Mouse (Mus musculus) R1 (cell line): ENCODE results near the gene Map4k3.
"Not testable (repeated sequence)": the region's sequence is repeated elsewhere in the genome, so short reads cannot be mapped to it uniquely, and the experiment has no call there.

Experiments
- DNase-seq: peaks from one replicate; pipeline ENCODE4 v3.0.0-alpha.2; 2018; ENCODE audit warnings: low read depth, low spot score

The Map4k3 gene

DNA sequence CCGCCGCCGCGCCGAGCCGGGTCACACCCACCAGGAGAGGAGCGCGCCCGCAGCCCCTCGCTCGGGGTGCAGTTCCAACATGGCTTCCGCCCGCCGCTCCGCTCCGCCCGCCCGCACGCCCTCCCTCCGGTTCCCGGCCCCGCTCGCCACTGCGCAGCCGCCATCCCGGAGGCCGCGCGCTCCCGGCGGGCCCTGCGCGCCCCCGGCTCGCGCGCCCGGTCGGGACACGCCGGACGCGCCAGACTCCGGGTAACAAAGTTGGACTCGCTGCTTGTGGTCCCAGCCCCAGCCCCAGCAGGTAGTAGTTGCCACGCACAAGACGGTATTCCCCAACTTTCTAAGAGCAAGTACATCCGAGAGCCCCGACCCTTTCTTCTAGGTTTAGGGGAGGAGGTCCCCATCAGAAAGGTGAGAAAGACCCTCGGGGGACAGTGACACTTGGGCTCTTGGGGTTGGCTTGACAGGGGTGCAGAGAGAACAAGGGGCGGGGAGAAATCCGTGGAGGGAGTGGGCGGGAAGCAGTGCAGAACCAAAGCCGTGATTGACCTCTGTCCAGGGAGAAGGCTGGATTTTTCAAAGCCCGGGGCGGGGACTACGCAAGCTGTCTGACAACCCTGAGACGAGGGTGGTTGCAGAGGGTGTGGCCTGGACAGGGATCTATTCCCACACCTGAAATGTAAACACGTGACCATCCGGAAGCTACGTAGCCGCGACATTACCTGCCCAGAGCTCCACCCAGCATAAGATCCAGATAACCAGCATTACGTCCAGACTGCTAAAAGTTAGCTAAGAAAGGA lies at the start of gene Map4k3:
Map4k3 (minus strand) TSS at position 424 of the 797 bp plus-strand sequence.
- DNase-seq = peak; percentile 99

DNA sequence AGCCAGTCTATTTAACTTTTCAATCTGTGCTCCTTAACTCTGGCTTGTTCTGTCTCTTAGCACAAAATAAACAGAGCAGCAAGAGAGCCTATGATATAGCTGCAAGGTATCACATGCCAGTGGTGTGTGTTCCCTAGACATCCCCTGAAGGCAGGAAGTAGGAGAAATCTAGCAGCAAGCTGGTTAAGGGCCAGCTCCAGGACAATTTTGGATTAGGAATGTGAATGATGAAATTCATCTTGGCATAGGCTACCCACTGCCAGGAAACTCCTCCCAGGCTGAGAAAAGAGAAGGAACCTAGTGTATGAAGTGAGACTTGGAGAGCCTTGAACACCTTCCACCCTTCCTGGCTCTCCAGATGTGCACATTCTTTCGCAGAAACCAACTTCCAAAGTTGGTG lies 49.3 kb upstream of the Map4k3 start:
- DNase-seq = no peak

DNA sequence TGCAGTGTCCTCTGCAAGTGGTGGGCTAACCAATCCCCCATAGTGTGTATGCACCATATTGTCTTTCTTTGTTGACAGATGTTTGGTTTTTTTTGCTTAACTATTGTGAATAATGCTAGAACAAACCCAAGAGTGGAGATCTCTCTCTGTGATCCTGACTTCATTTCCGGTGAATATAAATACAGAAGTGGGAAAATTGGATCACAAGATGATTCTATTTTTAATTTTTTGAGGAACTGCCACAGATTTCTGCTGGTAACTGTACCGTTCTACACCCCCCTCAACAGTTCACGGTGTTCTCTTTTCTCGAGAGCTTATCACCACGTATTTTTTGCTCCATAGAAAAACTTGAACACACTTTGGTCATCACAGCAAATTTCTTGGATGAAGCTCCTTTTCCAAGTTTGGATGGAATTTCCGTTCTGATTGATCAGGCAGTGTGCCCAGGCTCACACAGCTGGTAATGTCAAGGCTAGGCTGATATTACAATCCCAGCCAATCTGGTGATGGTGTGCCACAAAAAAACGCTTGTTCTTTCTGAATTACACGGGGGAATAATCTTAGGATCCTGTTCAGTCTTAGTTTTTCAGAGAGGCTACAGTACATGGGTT lies 47.0 kb upstream of the Map4k3 start:
- no peak for DNase-seq

DNA sequence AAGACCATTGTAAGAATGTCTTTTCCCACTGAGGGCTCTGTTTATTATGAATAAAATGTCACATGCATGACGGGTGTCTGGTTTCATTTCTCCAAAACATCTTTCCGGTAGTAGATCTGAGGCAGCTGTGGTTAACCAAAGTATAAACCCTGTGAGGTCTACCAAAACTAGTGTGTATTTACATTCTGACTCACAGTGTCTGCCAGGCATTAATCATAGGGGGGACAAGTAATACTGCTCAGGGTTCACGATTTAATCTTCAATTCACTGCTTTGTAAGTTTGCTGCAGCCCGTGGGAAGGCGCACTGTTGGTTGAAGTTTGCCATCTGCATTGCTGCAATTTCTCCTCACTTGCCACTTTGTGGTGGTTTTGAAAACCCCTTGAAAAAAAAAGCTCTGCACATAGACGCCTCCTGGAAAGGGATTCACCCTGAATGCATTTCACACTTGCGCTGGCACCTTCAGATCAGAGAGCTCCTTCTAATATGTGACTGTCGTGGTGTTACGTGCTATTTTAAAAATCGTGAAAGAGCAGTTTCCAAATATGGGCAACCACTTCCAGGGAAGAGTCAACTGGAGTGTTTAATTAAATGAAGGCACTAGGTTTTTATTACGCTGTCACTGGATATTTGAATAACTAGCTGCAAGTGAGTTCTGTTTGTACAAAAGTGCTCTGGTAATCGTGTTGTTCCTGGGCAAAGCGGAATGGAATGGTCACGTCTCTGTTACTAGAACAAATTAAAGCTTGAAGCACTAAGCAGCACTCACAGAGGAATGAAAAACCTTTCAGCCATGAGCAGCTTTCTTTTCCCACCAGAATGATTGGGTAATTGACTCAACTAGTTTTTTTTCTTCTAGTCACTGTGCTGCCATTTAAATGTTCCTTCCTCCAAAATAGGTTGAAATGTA lies 44.5 kb upstream of the Map4k3 start:
- DNase-seq = no peak

DNA sequence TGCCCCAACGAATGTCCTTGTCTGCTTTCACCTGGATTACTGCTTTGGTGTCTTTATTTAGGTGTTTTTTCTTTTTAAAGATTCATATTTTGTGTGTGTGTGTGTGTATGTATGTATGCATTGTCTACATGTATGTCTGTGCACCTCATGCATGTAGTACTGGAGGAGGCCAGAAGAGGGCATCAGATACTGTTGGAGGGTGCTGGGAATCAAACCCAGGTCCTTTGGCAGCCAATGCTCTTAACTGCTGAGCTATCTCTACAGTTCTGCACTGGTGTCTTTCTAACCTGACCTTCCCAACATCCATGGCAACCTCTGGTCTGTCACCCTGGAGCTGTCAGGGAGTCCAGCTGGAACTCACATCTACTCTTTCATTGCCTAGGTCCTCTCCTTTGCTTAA lies 41.8 kb upstream of the Map4k3 start:
- peak; percentile 82 for DNase-seq

GRCm38 (mm10) chr17:80765204-80765603 lies 36.9 kb upstream of the Map4k3 start:
- DNase-seq = peak; percentile 31

GRCm38 (mm10) chr17:80763065-80763681 lies 34.9 kb upstream of the Map4k3 start:
- no peak for DNase-seq

DNA sequence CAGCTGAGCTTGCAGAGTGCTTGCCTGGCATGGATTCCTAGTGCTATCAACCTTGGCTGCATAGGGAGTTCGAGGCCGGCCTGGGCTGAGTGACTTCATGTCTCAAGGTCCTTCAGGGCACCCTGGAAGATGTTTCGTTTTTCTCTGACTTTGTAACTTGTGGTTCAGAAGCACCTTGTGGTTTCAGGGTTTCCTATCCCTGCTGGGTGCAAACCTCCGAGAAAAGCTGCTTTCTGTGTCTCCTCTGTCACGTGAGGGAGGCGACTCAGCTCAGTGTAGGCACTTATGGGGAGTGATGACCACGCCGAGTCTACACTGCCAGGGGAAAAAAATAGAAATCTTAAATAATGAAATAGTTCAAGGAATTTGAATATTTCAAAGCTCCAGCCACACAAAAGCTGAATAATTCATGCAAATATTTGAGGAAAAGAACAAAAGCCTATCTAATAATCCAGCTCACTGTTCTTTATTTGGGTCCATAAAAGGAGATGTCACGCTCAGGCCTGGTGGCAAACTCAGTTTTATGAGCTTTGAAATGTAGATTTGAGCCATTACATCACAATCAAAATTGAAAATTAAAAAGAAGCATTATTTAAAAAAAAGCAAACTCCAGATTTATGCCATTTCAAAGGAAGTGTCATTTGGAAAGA lies 34.2 kb upstream of the Map4k3 start:
- no peak for DNase-seq

DNA sequence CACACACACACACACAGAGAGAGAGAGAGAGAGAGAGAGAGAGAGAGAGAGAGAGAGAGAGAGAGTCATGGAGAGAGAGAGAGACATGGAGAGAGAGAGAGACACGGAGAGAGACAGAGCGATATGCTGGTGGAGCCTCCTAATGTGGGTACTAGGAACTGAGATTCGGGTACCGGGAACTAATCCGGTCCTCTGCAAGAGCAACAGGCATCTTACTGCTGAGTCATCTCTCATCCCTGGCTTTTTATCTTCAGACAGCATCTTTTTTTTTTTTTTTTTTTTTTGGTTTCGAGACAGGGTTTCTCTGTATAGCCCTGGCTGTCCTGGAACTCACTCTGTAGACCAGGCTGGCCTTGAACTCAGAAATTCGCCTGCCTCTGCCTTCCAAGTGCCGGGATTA lies 32.9 kb upstream of the Map4k3 start:
- peak; percentile 60 for DNase-seq

DNA sequence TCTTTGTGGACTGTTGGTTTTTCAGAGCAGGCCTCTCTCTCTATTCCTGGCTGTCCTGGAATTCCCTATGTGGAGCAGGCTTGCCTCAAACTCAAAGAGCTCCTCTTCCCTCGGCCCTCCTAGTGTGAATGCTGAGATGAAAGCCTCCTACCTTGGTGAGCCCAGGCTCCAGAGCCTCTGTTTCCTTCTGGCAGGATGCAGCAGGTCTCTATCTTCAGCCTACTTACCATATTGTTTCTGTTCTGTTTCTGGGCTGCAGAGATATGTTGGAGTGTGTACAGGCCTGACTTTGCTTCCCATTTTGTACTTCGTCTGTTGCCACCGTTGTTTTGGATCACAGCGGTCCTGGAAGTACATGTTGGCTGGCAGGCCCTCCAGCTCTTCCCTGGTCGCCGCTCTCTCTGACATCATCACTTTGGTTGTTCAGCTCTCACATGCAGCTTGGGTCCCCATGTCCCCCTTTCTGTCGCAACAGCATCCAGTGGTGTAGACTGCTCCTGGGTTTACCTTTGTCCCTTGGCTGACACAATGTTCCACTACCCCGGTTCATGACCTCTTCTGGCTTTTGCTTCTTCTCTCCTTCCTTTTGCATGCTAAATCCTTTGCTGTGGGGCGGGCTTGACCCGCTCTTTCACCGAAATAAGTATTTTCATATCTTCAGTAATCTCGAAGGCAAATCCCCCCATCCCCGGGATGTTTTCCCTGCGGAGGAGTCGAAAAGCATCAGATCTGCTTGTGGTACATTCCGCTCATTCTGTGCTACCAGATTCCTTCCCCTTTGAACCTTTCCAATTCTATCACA lies 32.3 kb upstream of the Map4k3 start:
- no peak for DNase-seq

- DNase-seq = peak; percentile 56
Observed at GRCm38 (mm10) chr17:80756043-80756442, 27.8 kb upstream of the Map4k3 start.

DNA sequence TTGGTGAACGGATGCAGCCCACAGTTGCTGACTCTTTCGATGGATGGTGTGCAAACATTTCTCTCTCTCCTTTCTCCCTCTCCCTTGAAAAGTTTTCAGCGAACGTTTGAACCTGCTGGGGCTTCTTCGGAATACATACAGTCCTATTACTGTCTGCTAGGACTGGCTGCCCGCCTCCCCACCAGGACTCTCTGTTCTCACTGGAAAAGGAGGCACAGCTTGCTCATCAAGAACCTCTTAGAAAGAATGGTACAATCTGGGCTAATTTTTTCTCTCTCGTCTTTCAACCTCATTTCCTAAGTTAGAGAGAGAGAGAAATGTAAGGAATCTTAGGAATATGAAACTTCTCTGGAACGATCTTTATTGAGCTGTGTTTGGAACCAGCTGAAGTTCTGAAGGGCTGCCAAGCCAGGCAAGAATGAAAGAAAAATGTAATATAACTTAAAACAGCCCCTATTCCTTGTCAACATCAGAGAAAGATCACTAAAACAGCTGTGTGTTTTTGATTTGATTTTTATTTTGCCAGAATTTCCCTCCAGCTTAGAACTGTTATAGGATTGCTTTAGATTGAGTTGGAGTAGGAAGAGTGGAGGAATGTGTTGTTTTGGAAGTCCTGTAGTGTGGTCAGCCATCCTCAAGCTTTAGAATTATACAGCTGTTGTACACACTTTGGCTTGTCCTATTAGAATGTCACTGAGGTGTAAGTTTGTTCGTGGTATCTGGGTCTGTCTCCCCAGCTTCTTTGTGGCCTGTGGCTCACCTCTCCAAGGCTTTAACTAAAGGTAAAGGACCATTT lies 27.0 kb upstream of the Map4k3 start:
- no peak for DNase-seq

GRCm38 (mm10) chr17:80754589-80754988 lies 26.3 kb upstream of the Map4k3 start:
- DNase-seq = peak; percentile 25

DNA sequence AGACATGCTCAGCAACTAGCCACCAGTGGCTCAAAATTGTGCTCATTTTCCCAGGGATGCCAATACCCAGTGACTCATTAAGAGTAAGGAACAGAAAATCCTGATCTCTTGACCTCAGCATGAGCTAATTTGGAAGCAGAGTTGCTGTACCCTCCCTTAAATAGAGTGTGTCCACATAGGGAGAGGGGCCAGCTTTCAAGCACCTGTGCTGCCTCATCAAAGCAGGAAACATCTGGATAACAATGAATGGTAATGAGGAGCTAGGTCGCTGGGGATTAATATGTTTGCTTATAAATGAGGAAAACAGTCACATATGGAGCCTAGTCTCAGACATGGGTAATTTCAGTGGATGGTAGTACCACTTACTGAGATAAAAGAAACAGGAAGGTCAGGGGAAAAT lies 24.2 kb upstream of the Map4k3 start:
- DNase-seq = no peak

DNA sequence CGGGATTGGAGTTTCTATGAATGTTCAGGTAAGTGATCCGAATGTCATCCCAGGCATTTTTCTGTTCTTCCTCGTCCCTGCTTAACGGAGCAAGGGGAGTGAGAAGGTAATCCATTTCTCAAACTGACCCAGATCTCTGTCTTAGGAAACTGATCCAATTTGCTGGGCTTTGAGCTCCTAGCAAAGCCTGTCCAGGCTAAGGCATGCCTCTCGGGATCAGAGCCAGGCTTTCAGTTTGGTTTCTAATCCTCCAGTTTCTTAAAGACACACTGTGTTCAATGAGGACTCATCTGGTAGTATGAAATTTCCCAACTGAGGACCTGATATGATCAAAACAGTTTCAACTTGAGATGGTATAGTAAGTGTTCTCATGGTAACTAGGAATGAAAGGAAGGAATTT lies 11.1 kb upstream of the Map4k3 start:
- no peak for DNase-seq

GRCm38 (mm10) chr17:80734700-80735099 lies 6.4 kb upstream of the Map4k3 start:
- no peak for DNase-seq

- DNase-seq = peak; percentile 72
Observed at GRCm38 (mm10) chr17:80733121-80733800, 5.0 kb upstream of the Map4k3 start.

DNA sequence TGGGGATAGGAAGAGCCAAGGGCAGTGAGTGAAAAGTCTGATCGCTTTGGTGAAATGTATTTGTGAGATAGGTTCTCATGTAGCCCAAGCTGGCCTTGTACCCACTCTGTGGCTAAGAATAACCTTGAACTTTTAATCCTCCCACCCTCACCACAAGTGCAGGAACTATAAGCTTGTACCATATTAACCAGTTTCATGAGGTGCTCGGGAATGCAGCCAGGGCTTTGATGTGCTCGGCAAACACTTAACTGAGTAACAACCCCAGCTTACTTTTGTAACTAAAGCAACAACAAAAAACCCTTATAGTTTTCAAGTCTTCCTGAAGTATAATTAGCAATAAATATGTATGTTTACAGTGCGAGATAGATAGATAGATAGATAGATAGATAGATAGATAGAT lies 4.0 kb upstream of the Map4k3 start:
- no peak for DNase-seq

DNA sequence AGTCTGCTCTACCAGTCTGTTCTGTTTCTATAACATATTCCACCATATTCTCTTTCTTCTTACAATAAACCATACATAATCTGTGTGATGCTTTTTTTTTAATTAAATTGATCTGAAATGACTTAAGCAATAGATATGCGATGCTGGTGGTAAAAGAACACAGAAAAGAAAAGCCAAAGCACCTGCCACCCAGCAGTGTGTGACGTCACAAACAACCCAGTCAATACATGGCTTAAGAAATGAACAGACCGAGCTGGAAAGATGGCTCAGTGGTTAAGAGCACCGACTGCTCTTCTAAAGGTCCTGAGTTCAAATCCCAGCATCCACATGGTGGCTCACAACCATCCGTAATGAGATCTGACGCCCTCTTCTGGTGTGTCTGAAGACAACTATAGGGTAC lies 2.0 kb upstream of the Map4k3 start:
- DNase-seq = not testable (repeated sequence)
